ENCODE assay signal across 14 mouse cellular contexts in genomic region chr3:116809221-116809620, GRCm38 (mm10). TPM values are rescaled to one million over a fixed set of nuclear protein-coding genes. Genes with fewer than 3 reads are reported as not detected.
DNase-seq lines count a peak whose midpoint lies in the region; ATAC-seq and TF ChIP-seq lines count a peak whose summit lies in the region.
"Had no signal": no experiment of that assay in that cellular context is flagged by ENCODE, and none has a peak within 500 bp of the region (broad histone marks: within the 10 kb centered on the region; RNA-seq: fewer than 3 reads in every experiment).

No protein-coding gene starts in this region.

- TF ChIP-seq POLR2A in CH12.LX (IDR thresholded peaks at IDR 0.05; ENCODE audit: low read depth, low read length): no peak

- H3K9ac ChIP-seq in heart, embryonic 15.5 days: no peak overlapping the region
- peak overlapping the region; percentile 85; the same call in 1 of the 2 replicates for H3K9ac ChIP-seq in CH12.LX (ENCODE audit: insufficient read depth, low read depth)
- no peak overlapping the region for H3K9ac ChIP-seq in liver, embryonic 16.5 days (ENCODE audit: low read depth, low read length)

- no peaks in the 10 kb centered on the region for H3K36me3 ChIP-seq in heart, embryonic 15.5 days
- H3K36me3 ChIP-seq in CH12.LX (replicated peaks in 1 of 2; ENCODE audit: control insufficient read depth in 1 of 2, insufficient read depth in 1 of 2, low read length in 1 of 2) (peaks cover 2 to 9% of the 10 kb centered on the region in 2 experiments), G1E (replicated peaks) (peaks cover 26% of the 10 kb centered on the region)
- no peaks in the 10 kb centered on the region for H3K36me3 ChIP-seq in liver, embryonic 16.5 days (ENCODE audit: control insufficient read depth, insufficient read depth)
- H3K36me3 ChIP-seq: neural tube, embryonic 12.5 days had no signal

- 0 out of 2 replicates have a peak overlapping the region, but pooled peaks have one; percentile 96 for H3K27ac ChIP-seq in heart, embryonic 15.5 days
- H3K27ac ChIP-seq in CH12.LX (ENCODE audit: insufficient read depth, low read depth): no peak overlapping the region
- no peak overlapping the region; the same call in 1 of the 2 replicates for H3K27ac ChIP-seq in liver, embryonic 16.5 days (ENCODE audit: low read length)
- H3K27ac ChIP-seq: forebrain, embryonic 13.5 days; neural tube, embryonic 12.5 days had no signal

- no peaks in the 10 kb centered on the region for H3K27me3 ChIP-seq in heart, embryonic 15.5 days
- H3K27me3 ChIP-seq in CH12.LX (replicated peaks): no peaks in the 10 kb centered on the region
- H3K27me3 ChIP-seq in G1E (ENCODE audit: insufficient read depth, low read length): peaks cover 5% of the 10 kb centered on the region
- no peaks in the 10 kb centered on the region for H3K27me3 ChIP-seq in liver, embryonic 16.5 days (ENCODE audit: control insufficient read depth, insufficient read depth, low read depth, low read length)
- H3K27me3 ChIP-seq: forebrain, embryonic 13.5 days; neural tube, embryonic 12.5 days had no signal

- TF ChIP-seq RAD21 in CH12.LX (IDR thresholded peaks at IDR 0.05; ENCODE audit: low read depth, low read length): no peak

- in situ Hi-C loops in CH12.LX (cut with MboI; ENCODE audit: low pct_ligation_motif_present, low pct_unique_long_range_greater_than_20kb, low sequenced_read_pairs): no loop called here

- dilution Hi-C loops in CH12.LX (cut with MboI; ENCODE audit: extremely low pct_ligation_motif_present, extremely low pct_unique_long_range_greater_than_20kb, low sequenced_read_pairs): no loop called here

- H3K9me3 ChIP-seq in heart, embryonic 15.5 days (replicated peaks): no peaks in the 10 kb centered on the region
- H3K9me3 ChIP-seq in CH12.LX (replicated peaks; ENCODE audit: low read length): no peaks in the 10 kb centered on the region
- no peaks in the 10 kb centered on the region for H3K9me3 ChIP-seq in G1E (replicated peaks)
- no peaks in the 10 kb centered on the region for H3K9me3 ChIP-seq in liver, embryonic 16.5 days (replicated peaks; ENCODE audit: control insufficient read depth, low read length)
- H3K9me3 ChIP-seq: forebrain, embryonic 13.5 days; neural tube, embryonic 12.5 days had no signal

- no peak overlapping the region for H3K4me2 ChIP-seq in heart, embryonic 15.5 days
- peak overlapping the region; percentile 39; the same call in 1 of the 2 replicates for H3K4me2 ChIP-seq in CH12.LX (ENCODE audit: insufficient read depth, low read depth, poor library complexity, severe bottlenecking)
- peak overlapping the region; percentile 88; the same call in 1 of the 2 replicates for H3K4me2 ChIP-seq in liver, embryonic 16.5 days (ENCODE audit: low read depth, low read length)

- no peak for DNase-seq in heart, adult 8-10 months (ENCODE audit: low spot score)
- DNase-seq in CH12.LX (ENCODE audit: extremely low read depth) (peak; percentile 12), G1E (ENCODE audit: low spot score) (no peak)
- DNase-seq in cerebellum, postnatal 36 days: no peak
- DNase-seq: adrenal gland, postnatal 25 days; cerebellum, adult 8-10 months; gastrocnemius, postnatal 25 days; heart, postnatal 10 days; lung, embryonic 14.5 days had no signal

- no peaks in the 10 kb centered on the region for H3K79me2 ChIP-seq in CH12.LX (replicated peaks; ENCODE audit: control insufficient read depth, extremely low read depth, insufficient read depth, poor library complexity, severe bottlenecking)

- no peak for TF ChIP-seq EP300 in CH12.LX (IDR thresholded peaks at IDR 0.05; ENCODE audit: low read length)

- no peak for TF ChIP-seq CTCF in CH12.LX (conservative IDR thresholded peaks at IDR 0.05 in 1 of 2, IDR thresholded peaks at IDR 0.05 in 1 of 2; ENCODE audit: low read depth in 2 of 2, low read length in 2 of 2)
- no peak for TF ChIP-seq CTCF in G1E (IDR thresholded peaks at IDR 0.05; ENCODE audit: low read depth, low read length)

- no peak overlapping the region for H3K4me3 ChIP-seq in heart, embryonic 15.5 days
- H3K4me3 ChIP-seq in CH12.LX (replicated peaks in 1 of 3; ENCODE audit: low read depth in 2 of 3, low read length in 2 of 3, poor library complexity in 1 of 3) (peak overlapping the region; percentile 87 to 98 (median 88)), G1E (ENCODE audit: low read depth, low read length) (peak overlapping the region; percentile 92; the same call in 1 of the 2 replicates)
- no peak overlapping the region for H3K4me3 ChIP-seq in liver, embryonic 16.5 days (ENCODE audit: low read depth, low read length)

- no peaks in the 10 kb centered on the region; the same call in 1 of the 2 replicates for H3K4me1 ChIP-seq in heart, embryonic 15.5 days (replicated peaks)
- H3K4me1 ChIP-seq in CH12.LX (ENCODE audit: control insufficient read depth in 1 of 2, insufficient read depth in 2 of 2) (peaks cover 2 to 14% of the 10 kb centered on the region in 2 experiments; a peak in 3 of 4 replicates), G1E (ENCODE audit: insufficient read depth, low read depth, low read length) (peaks cover 35% of the 10 kb centered on the region)
- H3K4me1 ChIP-seq in liver, embryonic 16.5 days (ENCODE audit: control insufficient read depth, low read depth, low read length): peaks cover 4% of the 10 kb centered on the region

- no peak for ATAC-seq in heart, embryonic 15.5 days (replicated peaks; ENCODE audit: insufficient number of reproducible peaks, insufficient read depth, low FRiP score, low read depth)
- ATAC-seq in G1E (ENCODE audit: extremely low read depth, insufficient number of reproducible peaks, low FRiP score, poor library complexity, severe bottlenecking): no peak
- ATAC-seq in liver, embryonic 16.5 days (ENCODE audit: low read depth): no peak
- no peak for ATAC-seq in erythroid progenitor cell, adult 5-6 weeks (replicated peaks; ENCODE audit: low FRiP score, poor library complexity, severe bottlenecking)

- WGBS in heart, embryonic 15.5 days: 94% methylated on average over 6 of the region's 6 CpGs
- 85% methylated on average over 6 of the region's 6 CpGs for WGBS in liver, embryonic 16.5 days (ENCODE audit: insufficient replicate concordance)

TF ChIP-seq in CH12.LX, 34 proteins besides CTCF, POLR2A, EP300 and RAD21:
- no peak for TF ChIP-seq TCF12 (IDR thresholded peaks at IDR 0.05; ENCODE audit: low read depth, low read length)
TF ChIP-seq in CH12.LX: peak in this region for 0.

RNA-seq across cellular contexts. Expression of gene Agl, which starts 1.3 kb away (rescaled TPM):
- polyA plus RNA-seq in heart, embryonic 15.5 days (2015; fragmentation: Nextera tagmentation; extraction: Ambion mirVana): 120 and 150 TPM in 2 replicates
- total RNA-seq in heart, adult 8-10 months (2022): 100 to 1,000 TPM; 187 to 207 (median 200) TPM
- 3.2 and 4.7 TPM in 2 replicates for total RNA-seq in CH12.LX (2012; rRNA removed)
- 5.2 and 5.7 TPM in 2 replicates for total RNA-seq in CH12.LX (2014; rRNA removed)
- polyA plus RNA-seq in CH12.LX (2012; ENCODE audit: insufficient read length, low read depth): 5.7 and 5.8 TPM in 2 replicates
- 33.6 and 38.7 TPM in 2 replicates for total RNA-seq in G1E (2014; fragmentation: Nextera tagmentation)
- total RNA-seq in G1E (2017): 13.5 and 15.1 TPM in 2 replicates
- polyA plus RNA-seq in G1E (2012): 1.3 and 1.7 TPM in 2 replicates
- polyA plus RNA-seq in liver, embryonic 16.5 days (2015; fragmentation: Nextera tagmentation; extraction: Ambion mirVana): 14.3 and 19.6 TPM in 2 replicates
- total RNA-seq in erythroid progenitor cell, adult 5-6 weeks (2015; ENCODE audit: low replicate concordance): 3.4 and 9.7 TPM in 2 replicates
- 1.0 and 2.9 TPM in 2 replicates for total RNA-seq in erythroid progenitor cell, adult 5-6 weeks (2017; ENCODE audit: low replicate concordance)

RNA-seq across cellular contexts. Expression of gene Frrs1, which starts 50.0 kb away (rescaled TPM):
- polyA plus RNA-seq in heart, embryonic 15.5 days (2015; fragmentation: Nextera tagmentation; extraction: Ambion mirVana): 14.8 and 18.6 TPM in 2 replicates
- total RNA-seq in heart, adult 8-10 months (2022): 1 to 10 TPM; 2.3 to 4.7 (median 3.9) TPM
- total RNA-seq in CH12.LX (2012; rRNA removed) (12.3 and 16.5 TPM in 2 replicates), CH12.LX (2014; rRNA removed) (11.0 and 13.1 TPM in 2 replicates), G1E (2014; fragmentation: Nextera tagmentation) (99.0 and 105 TPM in 2 replicates), G1E (2017) (33.5 and 37.1 TPM in 2 replicates)
- polyA plus RNA-seq in CH12.LX (2012; ENCODE audit: insufficient read length, low read depth) (22.5 and 34.9 TPM in 2 replicates), G1E (2012) (8.7 and 26.1 TPM in 2 replicates)
- 44.2 and 51.8 TPM in 2 replicates for polyA plus RNA-seq in liver, embryonic 16.5 days (2015; fragmentation: Nextera tagmentation; extraction: Ambion mirVana)
- total RNA-seq in erythroid progenitor cell, adult 5-6 weeks (2015; ENCODE audit: low replicate concordance): 15.9 and 23.5 TPM in 2 replicates
- total RNA-seq in erythroid progenitor cell, adult 5-6 weeks (2017; ENCODE audit: low replicate concordance): 9.6 and 16.8 TPM in 2 replicates

Comparison
In these comparisons a context has a peak if more than half of its experiments do, and no peak if none do; other contexts are left out.
1. H3K4me3 ChIP-seq: peak in CH12.LX (3 of 3) and G1E (single experiment); none in heart, embryonic 15.5 days (single experiment) and liver, embryonic 16.5 days (single experiment).
2. RNA of gene Agl, which starts 1.3 kb away (total RNA-seq): 187 to 207 TPM in heart, adult 8-10 months; 13.5 to 38.7 TPM in G1E, 3.2 to 5.7 TPM in CH12.LX and 1.0 to 9.7 TPM in erythroid progenitor cell, adult 5-6 weeks; every median in the first group is over 4 times any median in the second.